Mouse (Mus musculus): ENCODE data around the gene Vasp. TPM values are rescaled to one million over a fixed set of nuclear protein-coding genes. Genes with fewer than 3 reads are reported as not detected.

The Vasp gene
- polyA plus RNA-seq, 1 experiment, result 13.4 TPM

DNA sequence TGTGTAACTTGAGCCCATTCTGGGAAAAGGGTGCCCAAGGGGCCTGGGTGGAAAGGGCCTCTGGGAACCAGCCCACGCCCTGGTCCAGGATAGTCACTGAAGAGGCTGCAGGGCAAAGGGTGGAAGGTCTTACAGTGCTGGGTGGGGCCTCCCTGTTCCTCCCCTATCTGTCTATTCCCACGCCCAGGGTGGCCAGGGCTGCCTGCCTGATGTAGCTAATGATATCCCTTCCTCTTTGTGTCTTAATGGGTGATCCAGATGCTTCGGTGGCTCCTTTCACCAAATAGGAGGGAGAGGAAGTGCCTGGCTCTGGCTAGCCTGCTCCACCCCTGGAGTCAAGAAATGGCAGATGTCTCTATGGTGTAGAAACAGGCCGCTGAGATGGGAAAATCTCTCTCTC, 46.7 kb downstream of the Vasp start:
- peak overlapping the region; percentile 42 for H3K27ac ChIP-seq (replicated peaks; ENCODE audit: low read depth, low read length)
- no peak overlapping the region for H3K4me3 ChIP-seq (ENCODE audit: insufficient read depth, low read depth, low read length)
- peaks cover 7% of the 10 kb centered on the region for H3K4me1 ChIP-seq (ENCODE audit: control insufficient read depth, insufficient read depth, insufficient read length, low read length)

DNA sequence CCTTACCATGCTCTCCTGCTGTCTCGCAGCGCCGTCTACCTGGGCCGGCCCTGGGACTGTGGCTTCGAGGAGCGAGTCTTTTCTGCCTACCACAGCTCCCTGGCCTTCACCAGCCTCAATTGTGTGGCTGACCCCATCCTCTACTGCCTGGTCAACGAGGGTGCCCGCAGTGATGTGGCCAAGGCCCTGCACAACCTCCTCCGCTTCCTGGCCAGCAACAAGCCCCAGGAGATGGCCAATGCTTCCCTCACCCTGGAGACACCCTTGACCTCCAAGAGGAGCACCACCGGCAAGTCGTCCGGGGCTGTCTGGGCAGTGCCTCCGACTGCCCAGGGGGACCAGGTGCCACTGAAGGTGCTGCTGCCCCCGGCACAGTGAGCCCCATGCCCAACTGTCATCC, 48.7 kb downstream of the Vasp start:
- Histone ChIP-seq H3K4me1 (ENCODE audit: control insufficient read depth, insufficient read depth, insufficient read length, low read length) (peaks cover 7% of the 10 kb centered on the region), H3K27ac (replicated peaks; ENCODE audit: low read depth, low read length) (no peak overlapping the region), H3K4me3 (ENCODE audit: insufficient read depth, low read depth, low read length) (no peak overlapping the region)

DNA sequence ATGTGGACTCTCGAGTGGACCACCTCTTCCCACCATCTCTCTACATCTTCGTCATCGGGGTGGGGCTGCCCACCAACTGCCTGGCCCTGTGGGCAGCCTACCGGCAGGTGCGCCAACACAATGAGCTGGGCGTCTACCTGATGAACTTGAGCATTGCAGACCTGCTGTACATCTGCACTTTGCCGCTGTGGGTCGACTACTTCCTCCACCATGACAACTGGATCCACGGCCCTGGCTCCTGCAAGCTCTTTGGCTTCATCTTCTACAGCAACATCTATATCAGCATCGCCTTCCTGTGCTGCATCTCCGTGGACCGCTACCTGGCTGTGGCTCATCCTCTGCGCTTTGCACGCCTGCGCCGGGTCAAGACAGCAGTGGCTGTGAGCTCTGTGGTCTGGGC, 49.4 kb downstream of the Vasp start:
- Histone ChIP-seq H3K4me1 (ENCODE audit: control insufficient read depth, insufficient read depth, insufficient read length, low read length) (peaks cover 7% of the 10 kb centered on the region), H3K27ac (replicated peaks; ENCODE audit: low read depth, low read length) (no peak overlapping the region), H3K4me3 (ENCODE audit: insufficient read depth, low read depth, low read length) (no peak overlapping the region)

DNA sequence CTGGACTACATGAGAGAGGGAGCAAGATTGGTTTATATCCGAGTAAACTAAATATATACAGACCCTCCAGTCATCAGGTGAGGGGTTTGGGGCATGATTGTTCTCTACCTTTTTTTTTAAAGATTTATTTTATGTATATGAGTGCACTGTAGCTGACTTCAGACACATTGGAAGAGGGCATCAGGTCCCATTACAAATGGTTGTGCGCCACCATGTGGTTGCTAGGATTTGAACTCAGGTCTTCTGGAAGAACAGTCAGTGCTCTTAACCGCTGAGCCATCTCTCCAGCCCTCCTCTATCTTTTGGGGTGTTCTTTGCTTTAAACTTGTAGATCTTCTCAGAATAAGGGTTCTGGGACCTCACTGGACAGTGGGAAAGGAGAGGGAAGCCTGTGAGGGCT, 51.6 kb downstream of the Vasp start:
- no peak overlapping the region for H3K4me3 ChIP-seq (ENCODE audit: insufficient read depth, low read depth, low read length)
- no peak overlapping the region for H3K27ac ChIP-seq (replicated peaks; ENCODE audit: low read depth, low read length)
- H3K4me1 ChIP-seq (ENCODE audit: control insufficient read depth, insufficient read depth, insufficient read length, low read length), result peaks cover 11% of the 10 kb centered on the region

DNA sequence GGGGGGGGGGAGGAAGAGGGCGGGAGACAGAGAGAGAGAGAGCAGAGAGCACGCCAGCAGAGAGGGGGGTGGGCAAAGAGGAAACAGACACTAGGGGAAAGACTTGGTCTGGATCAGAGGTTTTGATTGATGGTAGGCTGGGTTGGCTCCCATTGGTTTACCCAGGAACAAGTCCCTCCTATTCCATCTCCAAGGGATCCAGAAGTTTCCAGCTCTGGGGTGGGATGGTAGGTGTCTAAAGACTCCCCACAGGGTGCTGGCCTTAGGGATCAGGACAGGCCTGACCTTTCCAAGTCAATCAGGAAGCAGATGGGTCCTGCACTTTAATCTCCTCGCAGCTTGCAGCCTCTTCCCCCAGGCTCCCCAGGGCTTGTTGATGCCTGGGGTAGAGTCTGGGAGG, 53.7 kb downstream of the Vasp start:
- peaks cover 4% of the 10 kb centered on the region for H3K4me1 ChIP-seq (ENCODE audit: control insufficient read depth, insufficient read depth, insufficient read length, low read length)
- no peak overlapping the region for H3K27ac ChIP-seq (replicated peaks; ENCODE audit: low read depth, low read length)
- no peak overlapping the region for H3K4me3 ChIP-seq (ENCODE audit: insufficient read depth, low read depth, low read length)

DNA sequence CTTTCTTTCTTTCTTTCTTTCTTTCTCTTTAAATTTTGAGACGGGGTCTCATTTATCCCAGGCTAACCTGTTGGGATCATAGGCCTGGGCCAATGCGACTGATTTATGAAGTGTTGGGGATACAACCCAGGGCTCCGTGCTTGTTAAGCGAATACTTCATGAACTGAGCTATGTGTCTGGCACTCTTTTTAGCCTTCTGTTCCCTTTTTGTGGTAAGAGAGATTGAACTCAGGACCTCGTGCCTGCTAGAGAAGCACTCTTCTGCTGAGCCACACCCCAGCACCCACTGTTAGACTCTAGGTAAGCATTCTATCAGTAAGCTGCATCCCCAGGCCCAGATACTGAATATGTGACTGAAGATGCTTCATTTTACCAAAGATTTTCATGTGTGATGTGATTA, 54.1 kb downstream of the Vasp start:
- Histone ChIP-seq H3K4me1 (ENCODE audit: control insufficient read depth, insufficient read depth, insufficient read length, low read length) (peaks cover 4% of the 10 kb centered on the region), H3K27ac (replicated peaks; ENCODE audit: low read depth, low read length) (no peak overlapping the region), H3K4me3 (ENCODE audit: insufficient read depth, low read depth, low read length) (no peak overlapping the region)

DNA sequence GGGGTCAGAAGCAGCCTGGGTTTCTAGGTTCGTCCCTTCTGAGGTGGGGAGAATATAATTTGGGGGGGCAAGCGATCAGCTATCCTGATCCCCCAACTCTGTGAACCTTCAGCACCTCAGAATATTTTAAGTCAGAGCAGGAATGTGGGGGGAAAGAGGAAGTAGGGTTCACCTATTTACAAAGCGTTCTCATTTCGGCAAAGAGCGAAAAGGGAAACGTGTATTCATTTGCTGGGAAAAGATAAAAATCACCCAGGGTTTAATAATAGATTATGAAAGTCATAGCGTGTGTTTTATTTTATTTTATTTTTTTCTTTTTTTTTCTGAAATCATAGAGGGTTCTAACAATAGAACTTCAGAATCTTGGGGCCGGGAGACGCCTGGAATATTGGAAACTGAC, 56.7 kb downstream of the Vasp start:
- H3K27ac ChIP-seq (replicated peaks; ENCODE audit: low read depth, low read length), result peak overlapping the region; percentile 83
- peaks cover 4% of the 10 kb centered on the region; the same call in 1 of the 2 replicates for H3K4me1 ChIP-seq (ENCODE audit: control insufficient read depth, insufficient read depth, insufficient read length, low read length)
- H3K4me3 ChIP-seq (ENCODE audit: insufficient read depth, low read depth, low read length), result peak overlapping the region; percentile 76

DNA sequence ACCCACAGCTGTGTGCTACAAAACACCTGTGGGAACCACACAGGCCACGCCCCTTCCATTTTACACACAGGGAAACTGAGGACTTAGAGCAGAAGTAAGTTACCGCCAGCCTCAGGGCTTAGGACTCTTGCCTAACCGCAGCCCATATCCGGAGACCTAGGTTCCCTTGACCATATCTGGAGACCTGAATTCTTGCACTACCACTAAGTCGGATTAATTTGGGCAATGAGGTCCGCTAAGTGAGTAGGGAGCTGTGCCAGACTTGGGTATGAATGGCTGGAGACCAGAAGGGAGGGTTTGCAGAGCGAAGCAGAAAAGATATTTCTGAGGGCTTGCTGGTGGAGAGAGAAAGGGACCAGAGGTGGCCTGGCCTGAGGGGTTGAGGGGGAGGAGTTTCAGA, 57.2 kb downstream of the Vasp start:
- peak overlapping the region; percentile 76 for H3K4me3 ChIP-seq (ENCODE audit: insufficient read depth, low read depth, low read length)
- peak overlapping the region; percentile 83 for H3K27ac ChIP-seq (replicated peaks; ENCODE audit: low read depth, low read length)
- peaks cover 4% of the 10 kb centered on the region; the same call in 1 of the 2 replicates for H3K4me1 ChIP-seq (ENCODE audit: control insufficient read depth, insufficient read depth, insufficient read length, low read length)

DNA sequence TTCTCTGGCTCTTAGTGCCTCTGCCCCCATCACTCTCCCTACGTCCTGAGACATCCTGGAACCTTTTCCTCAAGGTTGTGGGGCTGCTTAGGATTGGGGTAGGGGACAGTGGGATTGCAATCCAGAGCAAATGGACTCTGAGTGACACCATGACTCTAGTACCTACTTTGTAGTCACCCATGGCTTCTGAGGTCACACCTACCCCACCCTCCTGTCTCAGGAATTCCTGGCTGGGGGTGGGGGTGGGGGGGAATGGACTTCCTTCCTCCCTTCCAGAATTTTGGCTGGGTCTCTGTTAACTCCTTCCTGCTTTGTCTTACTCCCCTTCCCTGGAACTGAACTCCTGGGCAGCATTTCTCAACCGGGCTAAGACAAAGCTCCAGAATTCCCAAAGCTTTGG, 58.2 kb downstream of the Vasp start:
- H3K27ac ChIP-seq (replicated peaks; ENCODE audit: low read depth, low read length), result peak overlapping the region; percentile 99
- H3K4me3 ChIP-seq (ENCODE audit: insufficient read depth, low read depth, low read length), result peak overlapping the region; percentile 76
- peaks cover 4% of the 10 kb centered on the region; the same call in 1 of the 2 replicates for H3K4me1 ChIP-seq (ENCODE audit: control insufficient read depth, insufficient read depth, insufficient read length, low read length)

DNA sequence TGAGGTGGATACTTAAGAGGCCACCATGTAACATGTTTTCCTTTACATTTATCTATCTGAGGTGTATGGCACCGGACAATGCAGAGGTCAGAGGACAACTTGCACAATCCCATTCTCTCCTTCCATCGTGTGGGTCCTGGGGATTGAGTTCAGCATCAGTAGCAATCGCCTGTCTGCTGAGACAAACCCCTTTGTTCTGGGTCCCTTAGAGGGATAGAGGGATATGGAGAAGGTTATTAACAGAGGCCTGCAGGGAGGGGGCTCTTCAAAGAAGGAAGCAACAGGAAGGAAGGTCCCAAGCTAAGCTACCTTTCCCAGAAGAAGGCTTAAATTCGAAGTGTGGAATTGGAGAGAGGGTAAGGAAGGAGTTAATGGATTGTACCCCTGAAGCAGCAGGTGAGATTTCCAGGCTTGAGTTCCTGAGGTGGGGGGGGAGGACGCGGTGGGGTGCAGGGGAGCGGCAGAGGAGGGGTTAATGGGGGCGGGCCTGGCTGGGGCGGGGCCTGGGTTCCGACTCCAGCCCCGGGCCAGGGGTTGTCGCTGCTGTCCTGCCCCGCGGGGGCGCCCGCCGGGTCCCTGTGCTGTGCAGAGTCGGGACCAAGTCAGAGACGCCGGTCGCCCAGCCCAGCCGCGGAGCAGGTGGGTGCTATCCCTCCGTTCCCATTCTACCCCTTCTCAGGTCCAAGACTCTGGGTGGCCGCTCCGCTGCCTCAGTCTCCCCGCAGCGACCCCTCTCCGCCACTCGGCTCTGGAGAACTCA, 59.4 kb downstream of the Vasp start, which contains the start of gene Gpr4:
Gene Gpr4, plus strand, starts transcription at position 543 of the 760 bp plus-strand sequence.
- H3K27ac ChIP-seq (replicated peaks; ENCODE audit: low read depth, low read length), result peak within 1 kb of the TSS; percentile 99
- peaks cover 4% of the 10 kb centered on the region; the same call in 1 of the 2 replicates for H3K4me1 ChIP-seq (ENCODE audit: control insufficient read depth, insufficient read depth, insufficient read length, low read length)
- H3K4me3 ChIP-seq (ENCODE audit: insufficient read depth, low read depth, low read length), result peak within 1 kb of the TSS; percentile 76

DNA sequence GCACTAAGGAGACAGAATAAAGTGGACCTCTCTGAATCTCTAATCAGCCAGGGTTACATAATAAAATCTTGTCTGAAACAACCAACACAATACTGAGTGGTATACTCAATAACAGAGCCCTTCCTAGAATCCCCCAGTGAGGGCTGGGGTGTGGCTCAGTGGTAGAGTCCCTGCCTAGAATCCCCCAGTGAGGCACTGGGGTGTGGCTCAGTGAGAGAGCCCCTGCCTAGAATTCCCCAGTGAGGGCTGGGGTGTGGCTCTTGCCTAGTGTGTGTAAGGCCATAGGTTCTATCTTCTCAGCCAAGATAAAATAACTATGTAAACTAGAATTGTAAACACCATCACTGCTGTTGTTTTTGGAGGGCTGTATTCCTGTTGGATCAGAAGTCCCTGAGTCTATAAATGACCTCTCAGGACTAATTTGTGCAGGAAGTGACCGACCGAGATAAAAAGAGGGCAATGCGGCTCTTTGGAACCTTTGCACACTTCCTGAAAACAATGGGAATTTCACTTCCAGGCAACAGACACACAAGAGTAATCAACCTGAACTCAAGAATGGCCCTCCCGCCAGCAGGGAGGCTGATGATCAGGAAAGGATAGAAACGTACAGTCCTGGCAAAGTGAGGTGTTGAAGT, 60.5 kb downstream of the Vasp start:
- Histone ChIP-seq H3K4me3 (ENCODE audit: insufficient read depth, low read depth, low read length) (0 out of 2 replicates have a peak overlapping the region, but pooled peaks have one; percentile 12), H3K27ac (replicated peaks; ENCODE audit: low read depth, low read length) (peak overlapping the region; percentile 89)

DNA sequence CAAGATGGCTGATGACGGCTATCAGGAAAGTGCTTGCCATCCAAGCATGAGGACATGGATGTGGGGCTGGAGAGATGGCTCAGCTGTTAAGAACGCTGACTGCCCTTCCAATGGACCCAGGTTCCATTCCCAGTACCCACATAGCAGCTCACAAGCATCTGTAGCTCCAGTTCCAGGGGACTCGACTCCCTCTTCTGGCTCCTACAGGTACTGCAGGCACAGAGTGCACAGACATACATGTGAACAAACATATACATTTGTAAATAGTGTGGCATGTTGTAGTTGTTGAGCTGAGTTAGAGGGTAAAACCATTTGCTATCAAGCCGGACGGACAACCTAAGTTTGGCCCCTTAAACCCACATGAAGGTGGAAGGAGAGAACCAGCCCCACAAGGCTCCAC, 61.6 kb downstream of the Vasp start:
- Histone ChIP-seq H3K4me3 (ENCODE audit: insufficient read depth, low read depth, low read length) (no peak overlapping the region), H3K4me1 (ENCODE audit: control insufficient read depth, insufficient read depth, insufficient read length, low read length) (no peaks in the 10 kb centered on the region), H3K27ac (replicated peaks; ENCODE audit: low read depth, low read length) (no peak overlapping the region)

More for the DNA sequence above, 60.5 kb downstream of the Vasp start:
- H3K4me1 ChIP-seq (ENCODE audit: control insufficient read depth, insufficient read depth, insufficient read length, low read length), result no peaks in the 10 kb centered on the region

DNA sequence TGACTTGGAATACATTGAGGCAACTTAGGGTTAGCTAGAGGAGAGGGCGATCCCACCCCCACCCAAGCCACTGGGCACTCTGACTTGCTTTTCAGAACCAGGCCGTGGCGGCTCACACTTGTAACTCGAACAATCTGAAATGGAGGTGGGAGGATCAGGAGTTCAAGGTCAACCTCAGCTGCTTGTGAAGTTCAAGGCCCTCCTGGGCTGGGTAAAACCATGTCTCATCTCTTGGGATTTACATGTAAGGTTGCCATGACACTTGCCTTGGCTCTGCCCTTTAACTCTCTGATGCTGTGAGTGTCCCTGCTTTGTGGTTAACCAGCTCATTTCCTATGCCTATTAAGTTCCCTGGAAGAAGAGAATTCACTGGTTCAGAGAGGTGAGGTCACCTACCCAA, 62.1 kb downstream of the Vasp start:
- Histone ChIP-seq H3K4me1 (ENCODE audit: control insufficient read depth, insufficient read depth, insufficient read length, low read length) (no peaks in the 10 kb centered on the region), H3K27ac (replicated peaks; ENCODE audit: low read depth, low read length) (no peak overlapping the region), H3K4me3 (ENCODE audit: insufficient read depth, low read depth, low read length) (no peak overlapping the region)

DNA sequence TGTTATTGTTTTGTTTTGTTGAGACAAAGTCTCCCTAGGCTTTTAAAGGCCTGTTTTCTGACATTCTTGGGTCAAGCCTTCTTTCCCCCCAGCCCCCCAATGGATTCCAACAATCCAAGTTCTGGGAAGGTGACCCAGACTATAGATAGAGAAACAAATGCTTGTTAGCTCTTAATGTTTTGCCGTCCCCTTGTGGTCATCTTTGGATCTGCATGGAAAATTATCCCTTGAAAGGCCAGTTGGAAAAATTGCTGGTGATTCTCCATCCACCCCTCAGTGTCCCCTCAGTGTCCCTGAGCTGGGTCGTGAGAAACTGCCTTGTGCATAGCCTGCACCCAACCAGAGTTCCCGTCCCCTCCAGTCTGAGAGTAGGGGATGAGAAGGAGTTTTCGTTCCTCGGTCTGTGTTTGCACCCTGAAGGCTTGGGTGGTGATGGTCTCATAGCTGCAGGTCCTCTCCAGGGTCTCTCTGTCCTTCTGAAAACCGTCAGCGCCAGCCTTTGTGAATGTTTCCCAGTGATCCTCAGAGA, 62.6 kb downstream of the Vasp start:
- Histone ChIP-seq H3K4me1 (ENCODE audit: control insufficient read depth, insufficient read depth, insufficient read length, low read length) (no peaks in the 10 kb centered on the region), H3K4me3 (ENCODE audit: insufficient read depth, low read depth, low read length) (no peak overlapping the region), H3K27ac (replicated peaks; ENCODE audit: low read depth, low read length) (no peak overlapping the region)

DNA sequence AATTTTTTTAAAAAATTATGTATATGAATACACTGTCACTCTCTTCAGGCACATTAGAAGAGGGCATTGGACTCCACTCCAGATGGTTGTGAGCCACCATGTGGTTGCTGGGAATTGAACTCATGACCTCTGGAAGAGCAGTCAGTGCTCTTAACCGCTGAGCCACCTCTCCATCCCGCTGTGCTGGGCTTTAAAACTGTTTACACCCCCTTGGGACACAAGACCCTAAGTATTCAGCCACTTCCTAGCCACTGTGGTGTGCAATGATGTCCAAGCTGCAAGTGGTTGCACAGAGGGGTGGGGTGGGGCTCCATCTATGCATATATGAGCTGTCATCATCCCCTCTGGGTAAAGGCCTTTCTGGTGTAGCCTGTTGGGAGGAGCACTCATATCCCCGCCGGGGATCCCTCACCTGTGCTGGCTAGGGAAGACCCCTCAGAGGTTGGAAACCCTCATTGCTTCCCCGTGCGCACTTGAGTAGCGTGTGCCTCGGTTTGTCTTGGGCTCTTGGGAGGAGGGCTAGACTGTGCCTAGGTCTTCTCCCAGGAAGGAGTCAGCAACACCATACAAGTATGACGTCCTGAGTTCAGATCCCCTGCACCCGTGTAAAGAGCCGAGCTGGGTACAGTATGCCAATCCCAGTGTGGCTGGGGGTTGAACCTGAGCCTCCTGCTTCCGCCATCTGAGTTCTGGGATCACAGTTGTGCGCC, 63.3 kb downstream of the Vasp start:
- H3K27ac ChIP-seq (replicated peaks; ENCODE audit: low read depth, low read length), result no peak overlapping the region
- no peaks in the 10 kb centered on the region for H3K4me1 ChIP-seq (ENCODE audit: control insufficient read depth, insufficient read depth, insufficient read length, low read length)

More for the DNA sequence above, 63.3 kb downstream of the Vasp start:
- no peak overlapping the region for H3K4me3 ChIP-seq (ENCODE audit: insufficient read depth, low read depth, low read length)
